Mouse (Mus musculus) MEL-GATA-1-ER (cell line): ENCODE data around the gene Dmrta2.

Experiments
- DNase-seq: peaks from one replicate; pipeline ENCODE4 v3.0.0-alpha.2; 2012; ENCODE audit warnings: low read depth; ENCODE audit errors: extremely low read depth

Gene Dmrta2

DNA sequence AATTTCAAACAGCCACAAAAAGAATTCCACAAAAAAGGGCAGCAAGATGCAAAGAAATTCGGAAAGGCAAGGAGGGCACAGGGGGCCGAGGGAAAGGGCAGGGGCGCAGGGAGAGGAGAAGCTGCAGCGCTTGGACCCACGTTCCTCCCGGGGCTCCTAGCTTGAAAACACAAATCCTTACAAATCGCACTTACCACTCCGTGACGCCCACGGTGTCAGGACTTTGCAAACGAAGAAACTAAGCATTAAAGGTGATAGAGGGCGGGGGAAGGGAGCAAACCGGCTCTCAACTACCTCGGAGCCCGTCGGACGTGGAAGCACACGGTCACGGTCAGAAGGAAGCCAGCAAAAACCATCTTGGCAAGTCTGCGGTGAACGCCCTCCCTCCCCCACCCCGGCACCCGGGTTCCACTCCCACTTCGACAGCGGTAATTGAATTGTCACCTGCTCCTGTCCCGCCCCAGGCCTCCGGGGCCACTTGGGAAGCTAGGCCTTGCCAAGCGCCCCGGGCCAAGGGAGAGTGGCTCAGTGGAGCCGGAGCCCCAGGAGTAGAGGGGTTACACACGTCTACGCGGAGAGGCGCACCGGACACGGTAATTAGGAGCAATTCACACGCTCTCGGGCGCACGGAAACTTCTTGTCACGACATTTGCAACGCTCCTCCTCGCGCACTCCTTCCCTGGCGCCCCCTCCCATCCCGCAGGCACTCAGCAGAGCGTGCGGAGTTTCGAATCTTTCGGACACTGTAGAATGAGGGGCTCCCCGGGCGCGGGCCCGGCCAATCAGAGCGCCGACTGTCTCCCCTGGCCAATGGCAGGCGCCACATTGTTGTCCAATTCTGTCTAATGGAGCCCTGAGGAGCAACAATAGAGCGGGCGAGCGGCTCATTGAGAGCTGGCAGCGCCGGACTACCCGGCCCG is at the start of gene Dmrta2:
Gene Dmrta2, plus strand, starts transcription at position 906 of the 920 bp plus-strand sequence.
- DNase-seq, result no peak

DNA sequence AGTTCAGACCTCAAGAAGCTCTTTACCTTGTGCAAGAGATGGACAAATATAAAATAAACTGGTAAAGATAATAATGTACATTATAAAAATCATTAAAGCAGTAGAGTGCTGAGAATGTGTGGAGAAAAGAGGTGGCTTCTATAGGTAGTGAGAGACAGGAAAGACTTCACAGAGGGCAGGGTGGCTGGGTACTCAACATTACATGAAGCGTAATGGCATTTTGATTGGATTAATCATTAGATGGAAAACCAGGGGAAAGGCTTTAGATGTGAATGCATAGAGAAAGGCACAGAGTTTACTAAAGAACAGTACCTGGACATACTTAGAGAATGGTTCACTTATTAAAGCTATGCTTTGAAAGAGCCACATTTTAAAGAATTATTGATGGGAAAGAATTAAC is 48.8 kb upstream of the Dmrta2 start:
- no peak for DNase-seq

GRCm38 (mm10) chr4:109930445-109930844 is 47.4 kb upstream of the Dmrta2 start:
- peak; percentile 15 for DNase-seq

- DNase-seq, result no peak
Observed at GRCm38 (mm10) chr4:109930935-109931334, 46.9 kb upstream of the Dmrta2 start.

DNA sequence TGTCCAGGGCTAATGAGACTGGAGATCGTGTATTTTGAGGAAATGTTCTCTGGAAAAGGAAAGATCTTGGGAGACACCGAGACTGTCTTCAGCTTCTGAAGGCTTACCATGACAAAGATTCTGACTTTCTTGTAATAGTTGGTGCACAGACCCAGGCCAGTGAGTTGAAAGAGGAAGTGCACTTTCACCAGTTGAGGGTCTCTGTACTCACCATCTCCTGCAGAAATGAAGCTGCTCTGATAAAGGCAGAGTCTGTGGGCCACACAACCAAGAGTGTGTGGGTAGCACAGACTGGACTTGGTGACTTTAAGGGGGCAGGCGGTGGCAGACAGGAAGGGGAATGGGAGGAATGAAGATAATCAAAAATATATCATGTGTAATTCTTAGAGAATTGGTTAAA is 41.3 kb upstream of the Dmrta2 start:
- peak; percentile 18 for DNase-seq

DNA sequence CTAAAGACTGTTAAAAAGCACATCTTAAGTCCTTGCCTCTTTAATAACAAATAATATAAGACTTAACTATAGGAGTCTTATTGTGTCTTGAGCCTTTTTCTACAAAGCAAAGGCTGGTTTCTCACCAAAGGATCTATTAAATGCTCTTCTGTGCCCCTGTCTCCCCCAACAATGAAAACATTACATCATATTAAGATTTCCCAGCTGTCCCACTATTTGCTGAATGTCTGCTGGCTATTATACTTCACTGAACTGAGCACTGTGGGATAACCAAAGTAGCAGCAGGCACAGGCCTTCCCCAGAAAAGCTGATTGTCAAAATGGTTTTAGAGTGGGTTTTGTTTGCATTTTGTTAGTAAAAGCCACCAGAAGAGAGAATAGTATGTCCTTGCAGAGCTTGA is 38.6 kb upstream of the Dmrta2 start:
- DNase-seq, result no peak

DNA sequence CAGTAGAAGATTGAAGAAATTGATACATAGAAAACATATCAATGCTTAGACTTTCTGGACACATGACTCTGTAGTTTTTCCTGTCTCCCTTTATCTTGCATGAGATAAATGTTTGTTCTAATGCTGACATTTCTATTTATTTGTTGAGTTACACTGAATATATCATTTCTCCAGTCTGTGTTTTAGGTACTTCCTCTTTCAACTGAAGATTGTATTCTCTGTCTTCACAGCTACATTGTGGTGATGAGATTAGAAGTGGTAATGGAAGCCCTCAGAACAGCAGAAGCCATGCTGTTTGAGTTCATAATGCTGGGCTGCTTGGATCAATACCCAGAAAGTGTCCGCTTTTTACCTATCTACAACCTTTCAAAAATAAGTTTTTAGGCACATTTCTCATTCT is 32.3 kb upstream of the Dmrta2 start:
- DNase-seq, result peak; percentile 43

- no peak for DNase-seq
Observed at GRCm38 (mm10) chr4:109949307-109949706, 28.5 kb upstream of the Dmrta2 start.

DNA sequence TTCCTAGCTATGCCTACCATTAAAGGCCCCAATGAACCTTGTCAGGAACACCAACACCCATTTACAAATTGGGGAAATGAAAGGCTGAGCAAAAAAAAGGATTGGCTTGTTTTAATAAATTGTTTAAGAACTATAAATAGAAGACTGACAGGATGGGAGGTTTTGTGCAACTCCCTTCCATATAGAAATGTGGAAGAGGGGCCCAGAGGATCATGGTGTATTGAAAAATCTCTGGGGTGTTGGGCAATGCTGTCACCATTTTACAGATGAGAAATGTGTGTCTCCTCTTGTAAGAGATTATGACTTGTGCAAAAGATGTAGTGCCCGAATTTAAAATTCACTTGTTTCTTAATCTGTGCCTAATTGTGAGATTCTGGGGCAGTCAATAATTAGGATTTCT is 24.3 kb upstream of the Dmrta2 start:
- no peak for DNase-seq

DNA sequence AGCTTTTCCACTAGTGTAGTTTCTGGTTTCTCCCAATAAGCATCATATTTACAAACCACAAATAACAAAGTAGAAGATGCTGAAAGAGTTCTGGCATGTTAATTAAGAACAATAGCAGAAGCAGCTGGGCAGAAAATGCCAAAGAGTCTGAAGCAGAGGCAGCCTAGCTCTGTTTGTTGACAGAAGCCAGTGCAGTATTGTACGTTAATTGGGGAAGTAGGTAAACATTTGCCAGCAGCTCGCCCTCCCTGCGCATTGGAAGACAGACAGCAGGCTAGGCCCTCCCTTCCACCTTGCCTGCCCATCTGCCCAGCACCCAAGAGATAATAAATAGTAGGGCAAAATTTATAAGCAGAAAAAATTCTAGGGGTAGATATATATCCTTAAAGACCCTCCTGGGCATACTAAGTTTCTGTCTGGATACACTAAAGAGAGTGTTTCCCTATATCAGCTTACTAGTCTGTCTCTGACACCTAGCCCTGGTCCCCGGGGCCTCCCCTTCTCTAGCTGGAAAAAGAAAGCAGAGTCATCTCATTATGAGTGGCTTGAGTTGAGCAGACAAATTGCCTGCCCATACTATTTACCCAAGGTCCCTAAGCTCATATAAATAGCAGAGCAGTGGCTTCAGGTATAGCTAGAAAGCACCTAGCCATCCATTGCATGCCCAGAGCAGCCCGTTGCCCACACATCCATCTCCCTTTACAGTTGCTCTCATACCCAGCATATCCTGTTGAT is 17.5 kb upstream of the Dmrta2 start:
- DNase-seq, result no peak

- peak; percentile 55 for DNase-seq
Observed at GRCm38 (mm10) chr4:109963570-109964279, 14.1 kb upstream of the Dmrta2 start.

DNA sequence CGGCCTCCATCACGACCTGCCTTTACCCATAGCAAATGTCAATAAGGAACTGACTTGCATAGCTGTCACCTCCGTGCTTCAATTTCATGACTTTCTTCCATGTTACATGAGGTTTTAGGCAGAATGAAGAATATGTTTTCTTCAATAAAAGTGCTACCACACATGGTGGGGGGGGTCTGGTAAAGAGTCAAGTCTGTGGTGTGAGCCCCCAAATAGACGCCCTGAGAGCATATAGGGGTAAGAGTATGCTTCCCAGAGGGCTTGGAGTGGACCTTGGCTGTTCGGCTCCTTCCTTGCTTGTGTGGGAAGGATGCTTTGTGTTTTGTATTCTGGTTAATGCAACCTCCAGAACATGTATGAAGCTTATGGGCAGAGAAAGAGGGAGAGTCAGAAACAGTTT is 8.3 kb upstream of the Dmrta2 start:
- DNase-seq, result no peak

DNA sequence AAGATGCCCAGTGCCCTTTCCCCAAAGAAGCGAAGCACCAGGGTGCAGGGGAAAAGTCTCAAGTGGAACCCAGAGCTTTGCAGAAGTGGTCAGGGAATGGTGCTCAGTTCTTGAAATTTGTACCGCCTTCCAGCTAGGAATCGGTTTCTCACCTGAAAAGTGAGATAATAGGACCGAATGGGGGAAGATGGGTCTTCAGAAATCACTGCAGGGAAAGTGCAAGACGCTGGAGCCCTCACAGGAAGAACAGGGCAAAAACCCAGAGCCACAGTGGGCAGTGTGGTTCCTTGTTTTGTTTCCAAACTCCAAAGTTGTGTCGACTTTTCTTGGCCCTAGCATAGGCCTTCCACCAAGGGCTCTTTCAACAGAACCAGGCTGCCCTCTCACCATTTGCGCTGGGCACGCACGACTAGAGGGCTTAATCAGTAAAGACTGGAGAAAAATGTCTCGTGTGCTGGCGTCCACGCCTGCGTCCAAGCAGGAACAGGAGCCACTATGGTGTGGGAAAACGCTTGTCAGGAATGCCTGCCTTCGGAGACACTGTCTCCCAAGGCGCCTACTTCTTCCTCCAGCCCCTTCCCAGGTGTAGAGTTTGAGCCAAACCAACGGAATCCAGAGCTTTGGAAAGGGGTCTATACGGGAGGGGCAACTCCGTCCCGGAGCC is 3.7 kb upstream of the Dmrta2 start:
- DNase-seq, result no peak

GRCm38 (mm10) chr4:109974655-109975380 is 3.0 kb upstream of the Dmrta2 start:
- DNase-seq, result no peak

- no peak for DNase-seq
Observed at GRCm38 (mm10) chr4:109975381-109976240, 2.2 kb upstream of the Dmrta2 start.

DNA sequence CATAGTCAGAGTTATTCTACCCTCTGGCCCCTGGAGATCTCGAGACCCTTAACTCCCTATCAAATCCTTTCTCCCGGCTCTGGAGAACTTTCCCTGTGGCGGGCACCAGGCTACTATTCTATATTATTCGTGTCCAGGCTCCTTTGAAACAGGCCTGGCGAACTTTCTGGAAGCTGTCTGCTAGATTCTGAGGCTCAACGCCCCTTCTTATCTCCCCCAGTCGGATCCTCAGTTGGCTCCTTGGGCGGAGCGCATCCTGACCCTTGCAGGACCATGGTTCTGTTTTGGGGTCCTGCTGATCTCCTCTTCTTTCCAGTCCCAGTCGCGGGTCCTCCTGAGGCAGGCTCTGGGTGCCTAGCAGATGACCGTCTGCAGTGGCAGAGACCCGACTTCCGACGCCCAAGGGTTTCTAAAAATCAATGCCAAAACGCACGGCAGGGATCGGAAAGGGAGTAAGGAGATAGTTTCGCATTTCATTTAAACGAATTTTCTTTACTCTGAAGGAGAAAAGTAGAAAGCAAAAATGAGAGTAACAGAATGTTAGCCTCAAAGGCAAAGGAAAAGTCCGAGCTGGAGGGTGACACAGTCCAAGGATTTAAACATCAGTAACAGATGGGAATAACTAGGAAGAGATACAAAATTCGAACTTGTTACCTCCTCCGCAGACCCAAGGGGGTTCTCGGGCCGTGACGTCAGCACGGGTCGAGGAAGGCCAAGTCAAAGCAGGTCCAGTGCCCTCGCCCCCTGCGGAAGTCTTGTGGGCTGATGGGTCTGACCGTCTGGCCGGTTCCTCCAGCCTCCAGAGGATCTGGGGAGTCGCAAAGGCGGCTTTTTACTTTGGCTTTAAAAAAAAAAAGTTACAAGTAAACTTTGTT is 1.3 kb upstream of the Dmrta2 start:
- DNase-seq, result no peak

GRCm38 (mm10) chr4:109978068-109978857 is 410 bp downstream of the Dmrta2 start:
- DNase-seq, result no peak

GRCm38 (mm10) chr4:109978858-109979340 is 1.0 kb downstream of the Dmrta2 start:
- DNase-seq, result no peak
